Mouse (Mus musculus): ENCODE results near the gene Cyld. TPM values are rescaled to one million over a fixed set of nuclear protein-coding genes. Genes with fewer than 3 reads are reported as not detected.

Cyld gene
- total RNA-seq, 2 experiments from 2014 or later, result 18.8 to 20.3 TPM

- no peak for DNase-seq
Measured at GRCm38 (mm10) chr8:88793746-88794614, 97.2 kb downstream of the Cyld start.

GRCm38 (mm10) chr8:88794615-88794907 is 97.7 kb downstream of the Cyld start:
- no peak for DNase-seq

GRCm38 (mm10) chr8:88795896-88796295 is 99.1 kb downstream of the Cyld start:
- DNase-seq, result no peak

- no peak for DNase-seq
Measured at GRCm38 (mm10) chr8:88796651-88797050, 99.8 kb downstream of the Cyld start.

Other genes with a start within 250 kb of the Cyld start
- 10 to 100 TPM in 1 of 2 experiments, 1 to 10 TPM in 1; 8.7 to 10.2 TPM for gene Nkd1, start 175.7 kb upstream of the Cyld start, total RNA-seq (2021)
- gene Snx20, start 60.9 kb upstream of the Cyld start, total RNA-seq (2021), result 1 to 10 TPM; 1.2 to 2.1 TPM
- 1 to 10 TPM in 1 of 2 experiments, under 1 TPM in 1; 0.79 to 1.1 TPM for gene Nod2, start 49.7 kb upstream of the Cyld start, total RNA-seq (2021)

All from heart, postnatal 4 days (tissue).